Mouse (Mus musculus): ENCODE data around the gene Unc93b1.
A peak's percentile ranks its signal among the peaks of the same experiment; 100 is the strongest.

Unc93b1 gene

GRCm38 (mm10) chr19:3935032-3935895 is at the start of gene Unc93b1:
Unc93b1 (plus strand) TSS chr19:3935186.
- peak in 1 of 2 experiments; percentile 22 for DNase-seq

DNA sequence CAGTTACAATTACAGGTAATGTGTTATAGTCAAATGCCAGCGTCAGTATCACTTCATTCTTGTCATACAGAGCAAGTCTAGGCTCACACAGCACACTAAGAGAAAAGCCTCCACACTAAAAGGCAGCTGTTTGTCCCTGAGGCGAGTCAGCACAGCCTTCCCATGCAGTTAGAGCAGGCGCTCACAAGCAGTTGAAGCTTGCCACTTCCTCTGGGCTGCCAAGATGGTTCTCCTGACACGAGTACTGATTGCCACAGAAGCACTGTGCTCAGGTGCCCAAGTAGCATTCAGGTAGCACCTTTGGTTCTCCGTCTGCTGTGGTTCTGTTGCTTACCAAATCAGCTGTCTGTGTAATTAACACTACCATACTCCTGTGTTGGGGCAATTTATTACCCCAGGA is 45.9 kb upstream of the Unc93b1 start:
- no peak for DNase-seq

DNA sequence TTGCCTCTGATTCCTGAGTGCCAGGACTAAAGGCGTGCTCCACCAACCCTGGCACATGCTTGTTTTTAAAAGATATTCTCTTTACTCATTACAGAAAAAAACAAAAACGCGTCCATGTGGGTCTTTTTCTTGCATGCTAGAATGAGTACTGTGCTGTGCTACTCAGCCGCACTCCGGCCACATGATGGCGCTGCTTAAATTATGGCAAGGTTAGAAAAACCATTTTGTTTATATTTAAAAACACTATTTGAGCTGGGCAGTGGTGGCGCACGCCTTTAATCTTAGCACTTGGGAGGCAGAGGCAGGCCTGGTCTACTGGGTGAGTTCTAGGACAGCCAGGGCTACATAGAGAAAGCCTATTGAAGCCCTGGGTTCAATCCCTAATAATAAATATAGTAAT is 44.8 kb upstream of the Unc93b1 start:
- DNase-seq: no peak

DNA sequence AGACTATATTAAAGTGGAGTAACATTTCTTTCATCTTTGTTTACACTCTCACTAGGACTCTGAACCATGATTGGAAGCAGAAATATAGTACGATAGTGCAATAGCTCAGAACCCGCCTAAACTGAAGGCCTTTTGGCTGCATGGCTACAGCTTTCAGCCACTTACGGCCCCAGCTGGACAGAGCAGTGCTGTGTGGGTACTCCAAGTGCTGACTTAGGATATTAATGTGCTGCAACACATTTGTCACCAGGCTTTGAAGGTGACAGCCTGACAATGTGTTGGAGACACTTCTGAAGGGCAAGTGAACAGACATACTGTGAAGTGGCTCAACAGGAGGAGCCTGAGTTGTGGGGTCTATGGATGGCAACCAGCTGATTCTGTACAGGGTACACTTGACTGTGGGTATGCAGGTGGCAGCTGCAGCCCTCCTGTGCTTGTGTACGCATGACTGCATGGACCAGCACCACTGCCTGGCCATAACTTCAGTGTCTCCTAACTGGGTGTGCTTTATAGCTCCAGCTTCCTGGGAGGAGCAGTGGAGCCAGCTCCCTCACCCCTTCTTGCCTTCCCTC is 41.4 kb upstream of the Unc93b1 start:
- no peak for DNase-seq

GRCm38 (mm10) chr19:3894294-3894693 is 40.7 kb upstream of the Unc93b1 start:
- DNase-seq: no peak

GRCm38 (mm10) chr19:3895171-3895631 is 39.8 kb upstream of the Unc93b1 start:
- DNase-seq: no peak

DNA sequence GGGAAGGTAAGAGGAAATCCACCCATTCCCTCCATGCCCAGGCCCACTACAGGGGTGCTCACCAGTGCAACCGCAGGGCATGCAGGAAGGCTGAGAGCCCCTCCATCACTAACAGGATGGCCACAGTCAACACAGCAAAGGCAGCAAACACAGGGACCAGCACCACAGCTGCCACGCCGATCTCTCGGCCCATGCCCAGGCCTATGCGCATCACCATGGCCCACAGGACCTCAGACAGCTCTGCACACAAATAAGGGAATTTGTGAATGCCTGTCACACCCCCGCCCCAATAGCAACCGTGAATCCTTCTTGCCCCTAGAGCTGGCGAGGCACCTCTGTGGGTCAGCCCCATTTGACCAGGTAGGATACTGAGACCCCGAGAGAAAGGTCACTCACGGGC is 38.8 kb upstream of the Unc93b1 start:
- DNase-seq: no peak

- DNase-seq: no peak
Measured at GRCm38 (mm10) chr19:3897557-3897956, 37.4 kb upstream of the Unc93b1 start.

GRCm38 (mm10) chr19:3898952-3899351 is 36.0 kb upstream of the Unc93b1 start:
- no peak for DNase-seq

DNA sequence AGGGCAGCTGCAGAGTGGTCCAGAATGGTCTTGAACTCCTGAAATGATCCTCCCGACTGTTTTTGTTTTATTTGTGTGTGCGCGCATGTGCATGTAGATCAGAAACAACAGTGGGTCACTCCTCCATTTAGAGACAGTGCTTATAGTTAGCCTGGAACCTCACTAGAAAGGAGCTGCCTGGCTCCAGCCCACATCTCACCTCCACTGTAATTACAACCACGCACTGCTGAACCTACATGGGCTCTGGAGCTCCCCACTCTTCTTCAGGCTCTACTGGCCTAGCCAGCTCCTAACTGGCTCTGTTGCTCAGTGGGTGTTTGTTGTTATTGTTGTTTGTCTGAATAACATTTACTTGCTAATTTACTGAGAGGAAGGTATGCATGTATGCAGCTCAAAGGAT is 35.4 kb upstream of the Unc93b1 start:
- DNase-seq: no peak

DNA sequence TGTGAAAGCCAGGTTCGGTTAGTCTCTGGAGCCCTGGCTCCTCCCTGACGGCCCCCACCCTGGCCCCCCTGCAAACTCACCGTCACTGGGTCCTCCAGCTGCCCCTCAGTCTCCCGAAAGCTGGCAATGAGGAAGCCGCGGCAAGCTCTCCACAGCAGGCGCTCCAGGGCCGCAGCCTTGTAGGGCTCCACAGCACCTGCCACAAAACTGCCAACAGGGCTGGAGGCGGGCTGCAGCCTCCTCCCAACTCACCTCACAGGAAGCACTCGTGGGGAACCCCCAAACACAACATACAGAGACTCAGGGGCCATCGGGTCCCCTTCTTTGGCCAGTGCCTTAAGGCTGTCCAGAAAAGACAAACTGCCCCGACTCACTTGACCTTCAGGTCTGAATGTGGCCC is 32.0 kb upstream of the Unc93b1 start:
- no peak for DNase-seq

GRCm38 (mm10) chr19:3903648-3904362 is 31.2 kb upstream of the Unc93b1 start:
- no peak for DNase-seq

DNA sequence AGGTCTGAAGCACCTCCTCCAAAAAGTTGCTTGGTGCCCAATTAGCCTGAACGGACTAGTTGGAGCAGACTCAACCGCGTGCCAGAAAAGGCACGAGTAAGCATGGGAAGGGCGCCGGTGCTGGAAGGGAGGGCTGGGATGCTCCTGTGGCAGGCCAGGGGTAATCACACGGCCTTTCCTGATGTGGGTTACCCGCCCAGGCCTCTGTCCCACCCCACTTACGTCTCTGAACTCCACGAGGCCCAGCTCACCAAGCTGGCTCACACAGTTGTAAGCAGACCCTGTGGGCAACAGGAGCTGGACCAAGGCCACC is 30.7 kb upstream of the Unc93b1 start:
- DNase-seq: no peak

GRCm38 (mm10) chr19:3905261-3905969 is 29.6 kb upstream of the Unc93b1 start:
- DNase-seq: no peak

DNA sequence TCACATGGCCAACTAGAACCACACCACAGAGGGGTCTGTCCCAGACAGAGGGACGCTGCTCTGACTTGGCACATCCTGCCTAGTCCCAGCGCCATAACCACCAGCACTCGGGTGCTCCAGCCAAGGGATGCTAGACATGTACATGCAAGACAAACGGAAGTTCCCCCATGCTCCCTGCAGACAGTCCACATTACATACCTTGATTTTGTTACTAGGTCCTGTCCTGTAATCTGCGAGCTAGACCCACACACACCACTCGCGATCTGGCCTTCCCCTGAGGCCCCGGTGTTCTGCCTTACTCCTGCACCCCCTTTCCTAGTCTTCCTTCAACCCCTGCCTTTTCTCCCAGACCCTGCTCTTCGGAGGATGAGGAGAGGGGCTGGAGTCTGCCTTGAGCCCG is 28.7 kb upstream of the Unc93b1 start:
- DNase-seq: no peak

DNA sequence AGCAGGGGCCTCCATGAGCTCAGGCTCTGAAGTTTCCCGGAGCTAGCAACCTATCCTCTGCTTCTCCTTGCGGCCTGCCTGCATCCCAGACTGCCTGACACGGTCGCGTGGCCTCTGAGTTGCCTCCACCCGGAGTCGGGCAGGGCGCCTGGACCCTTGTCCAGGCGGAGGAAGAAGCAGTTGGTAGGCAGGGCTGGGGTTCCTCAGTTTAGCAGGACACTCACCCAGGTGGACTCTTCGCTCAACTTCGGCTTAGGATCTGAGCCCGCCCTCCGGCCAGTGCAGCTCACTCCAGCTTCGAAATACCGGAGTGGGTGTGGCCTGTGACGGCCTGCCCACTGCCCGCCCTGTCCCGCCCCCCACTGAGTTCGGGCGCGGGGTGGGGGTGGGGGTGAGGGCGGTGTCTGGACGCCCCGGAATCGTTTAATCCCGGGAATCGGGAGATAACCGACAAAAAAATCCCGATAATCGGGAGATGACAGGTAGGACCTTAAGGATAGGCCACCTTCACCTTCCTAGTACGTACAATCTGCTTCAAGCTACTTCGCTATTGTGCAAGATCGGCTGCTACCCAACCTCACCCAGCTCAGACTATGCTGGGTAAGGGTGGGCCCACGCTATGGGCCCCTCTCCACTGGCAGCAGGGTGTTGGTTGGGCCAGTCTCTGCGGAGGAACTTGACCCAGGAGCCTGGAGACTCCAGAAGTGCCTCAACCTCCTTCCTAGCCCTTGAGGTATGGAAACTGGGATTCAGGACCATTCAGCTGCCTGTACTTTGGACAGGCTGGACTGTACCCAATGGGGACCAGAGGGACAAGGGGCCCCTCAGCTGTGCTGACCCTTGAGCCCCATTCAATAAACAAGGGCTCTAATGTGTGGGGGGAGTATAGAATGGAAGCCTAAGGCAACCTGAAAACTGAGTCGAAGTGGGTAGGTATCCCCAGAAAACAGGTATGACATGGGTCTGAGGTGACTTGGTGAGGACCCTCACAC is 27.9 kb upstream of the Unc93b1 start, which contains the start of gene Tcirg1:
Gene Tcirg1, minus strand, starts transcription at position 339 of the 992 bp plus-strand sequence.
- peak; percentile 48 to 51 for DNase-seq

DNA sequence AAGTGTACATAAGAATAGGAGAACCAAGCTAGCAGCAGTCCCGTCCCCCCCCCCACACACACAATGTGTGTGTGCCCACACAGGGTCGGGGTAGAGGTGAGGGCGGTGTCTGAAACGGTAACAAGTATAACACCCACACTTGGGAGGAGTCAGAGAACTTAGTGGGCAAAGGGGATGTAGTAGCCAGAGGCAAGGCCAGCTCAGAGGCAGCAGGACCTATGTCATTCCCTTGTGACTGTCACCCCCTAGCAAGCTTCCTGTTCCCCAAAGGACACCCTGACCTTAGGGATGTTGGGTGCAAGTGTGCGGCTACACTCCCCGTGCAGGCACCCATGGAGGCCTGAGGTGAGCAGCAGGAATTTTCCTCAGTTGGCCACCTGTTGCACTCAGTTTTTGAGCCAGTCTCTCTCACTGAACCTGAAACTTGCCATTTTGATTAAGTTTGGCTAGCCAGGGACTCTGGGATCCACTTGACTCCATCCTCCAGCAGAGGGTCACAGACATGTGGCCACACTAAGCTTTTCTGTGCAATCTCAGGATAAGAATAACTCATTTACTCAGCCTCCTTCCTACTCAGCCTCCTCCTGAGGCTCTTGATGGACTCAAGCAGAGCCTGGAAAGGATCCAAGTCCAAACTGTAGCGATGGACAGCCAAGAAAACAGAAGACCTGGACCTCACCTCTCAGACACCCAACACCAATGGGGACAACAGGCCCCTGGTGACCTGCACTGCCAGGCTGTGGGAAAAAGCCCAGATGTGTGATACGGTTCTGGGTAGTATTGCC is 26.9 kb upstream of the Unc93b1 start:
- no peak for DNase-seq

DNA sequence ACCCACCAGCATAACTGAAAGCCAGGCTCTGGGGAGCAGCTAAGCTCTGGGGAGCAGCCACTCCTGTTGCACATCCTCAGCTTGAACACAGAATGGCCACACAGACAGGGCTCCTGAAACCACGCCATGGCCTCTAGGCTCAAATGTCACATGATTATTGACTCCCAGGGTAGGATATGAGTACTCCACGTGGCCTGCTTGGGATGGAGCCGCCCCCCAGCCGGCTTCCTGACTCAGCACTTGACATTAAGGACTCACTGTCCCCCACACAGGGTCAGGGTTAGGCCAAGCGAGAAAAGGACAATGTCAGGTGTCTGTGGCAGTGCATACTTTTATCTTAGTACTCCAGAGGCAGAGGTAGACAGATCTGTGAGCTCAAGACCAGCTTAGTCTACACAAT is 24.8 kb upstream of the Unc93b1 start:
- no peak for DNase-seq

DNA sequence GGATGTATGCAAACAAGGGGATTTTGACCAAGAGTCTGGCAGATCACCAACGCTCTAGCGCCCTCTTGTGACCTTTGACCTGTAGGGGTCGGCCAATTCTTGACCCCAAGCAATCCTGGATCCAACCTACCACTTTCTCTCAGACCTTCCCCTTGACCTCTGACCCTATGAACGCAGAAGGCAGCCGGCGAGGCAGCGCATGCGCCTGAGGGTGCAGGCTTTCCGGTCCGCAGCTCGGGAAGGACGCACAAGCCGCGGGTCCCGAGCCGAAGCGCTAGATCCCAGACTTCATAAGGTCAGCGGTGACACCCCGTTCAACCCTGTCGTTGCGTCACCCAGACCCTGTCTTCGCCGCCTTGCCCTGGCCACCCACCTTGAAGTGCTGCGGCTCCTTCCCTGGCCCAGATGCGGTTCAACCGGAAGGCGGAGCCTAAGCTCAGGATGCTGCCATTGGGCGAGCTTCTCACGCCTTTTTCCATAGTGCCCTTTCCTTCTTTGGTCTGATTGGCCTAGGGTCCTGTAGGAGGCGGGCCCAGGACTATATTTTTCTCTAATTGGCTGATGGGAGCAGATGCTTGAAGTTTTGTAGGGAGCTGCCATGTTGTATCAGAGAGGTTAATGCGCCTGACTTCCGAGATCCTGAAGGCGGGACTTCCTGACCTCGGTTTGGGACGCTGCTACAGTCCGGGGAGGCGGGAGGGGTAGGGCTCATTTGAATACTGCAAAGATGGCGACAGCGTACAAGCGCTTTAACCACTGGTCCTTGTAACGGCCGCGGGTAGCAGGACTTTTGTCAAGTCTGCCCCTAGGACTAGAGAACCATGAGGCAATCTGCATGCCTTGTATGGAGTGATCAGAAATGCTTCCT is 22.4 kb upstream of the Unc93b1 start, which contains the start of gene Ndufs8:
Gene Ndufs8, minus strand, starts transcription at position 438 of the 868 bp plus-strand sequence.
- DNase-seq: peak; percentile 87 to 92

GRCm38 (mm10) chr19:3913692-3914091 is 21.3 kb upstream of the Unc93b1 start:
- DNase-seq: no peak
